Mouse (Mus musculus) small intestine, adult 2 months (tissue): ENCODE results near the gene Ankrd28.

ENCODE experiments used
- CTCF ChIP-seq: fragments of 200-500 bp; IDR thresholded peaks from 2 replicates; pipeline ENCODE4 v1.5.1; 2012; ENCODE audit warnings: low read depth, mild to moderate bottlenecking, control low read depth, inconsistent platforms, low read length, moderate library complexity, mixed read lengths; ENCODE audit not compliant: insufficient replicate concordance, insufficient read length; ENCODE audit errors: extremely low read depth
- POLR2A ChIP-seq: fragments of 200-500 bp; IDR thresholded peaks from 2 replicates; pipeline ENCODE4 v1.6.1; 2012; ENCODE audit warnings: low read depth, mild to moderate bottlenecking, control low read depth, inconsistent platforms, low read length, moderate library complexity

- TF ChIP-seq CTCF (no peak), POLR2A (no peak)
Observed at GRCm38 (mm10) chr14:31697346-31697745, 133.1 kb downstream of the Ankrd28 start.
